Comparison of ENCODE assay signal across 10 mouse cellular contexts in the genomic region with DNA sequence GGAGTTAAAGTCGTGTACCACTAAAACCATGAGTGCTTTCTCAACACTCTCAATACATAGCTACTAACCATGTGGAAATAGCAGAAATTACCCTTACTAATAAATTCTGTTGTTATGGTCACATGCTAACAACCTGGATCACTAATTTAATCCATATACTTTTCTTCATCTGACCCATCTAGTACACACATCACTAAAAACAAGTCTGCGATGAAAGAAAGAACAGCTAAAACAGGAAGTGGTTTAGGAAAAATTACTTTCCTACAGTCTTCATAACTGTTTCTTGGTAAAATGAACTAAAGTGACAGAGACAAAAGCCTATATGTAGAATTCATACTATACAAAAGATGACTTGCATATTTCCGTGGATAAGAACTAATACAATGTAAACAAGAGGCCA. TPM values are rescaled to one million over a fixed set of nuclear protein-coding genes. Genes with fewer than 3 reads are reported as not detected.
"Had no signal": no experiment of that assay in that cellular context is flagged by ENCODE, and none has a peak within 500 bp of the region (broad histone marks: within the 10 kb centered on the region; RNA-seq: fewer than 3 reads in every experiment).

No protein-coding gene starts in this region.

- DNase-seq: kidney, adult 9 months; kidney, postnatal 36 days; lung, adult 2 months; lung, postnatal 36 days; right cerebral cortex, postnatal 14 days; thymus, adult 2 months; thymus, postnatal 4 days had no signal

- ATAC-seq: lung, postnatal 0 days; midbrain, embryonic 15.5 days had no signal

RNA-seq across cellular contexts. Expression of a gene that starts 13.2 kb away (rescaled TPM):
- polyA plus RNA-seq: testis, adult 2 months had no signal
